Mouse (Mus musculus): ENCODE data around the gene G530012D18Rik. TPM values are rescaled to one million over a fixed set of nuclear protein-coding genes. Genes with fewer than 3 reads are reported as not detected.

The G530012D18Rik gene
- not detected for polyA plus RNA-seq (2017; shearing (Covaris generic))

DNA sequence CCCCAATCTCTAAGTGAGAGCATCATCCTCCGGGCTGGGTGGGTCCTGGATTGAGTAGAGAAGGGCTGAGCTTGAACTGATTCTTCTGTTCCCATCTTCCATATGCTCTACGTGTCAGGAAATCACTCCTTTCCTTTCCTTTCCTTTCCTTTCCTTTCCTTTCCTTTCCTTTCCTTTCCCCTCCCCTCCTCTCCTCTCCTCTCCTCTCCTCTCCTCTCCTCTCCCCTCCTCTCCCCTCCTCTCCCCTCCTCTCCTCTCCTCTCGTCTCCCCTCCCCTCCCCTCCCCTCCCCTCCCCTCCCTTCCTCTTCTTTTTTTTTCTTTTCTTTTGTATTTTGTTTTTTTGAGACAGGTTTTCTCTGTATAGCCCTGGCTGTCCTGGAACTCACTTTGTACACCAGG is at the start of gene G530012D18Rik:
G530012D18Rik (plus strand) TSS at position 301 of the 400 bp plus-strand sequence.

DNA sequence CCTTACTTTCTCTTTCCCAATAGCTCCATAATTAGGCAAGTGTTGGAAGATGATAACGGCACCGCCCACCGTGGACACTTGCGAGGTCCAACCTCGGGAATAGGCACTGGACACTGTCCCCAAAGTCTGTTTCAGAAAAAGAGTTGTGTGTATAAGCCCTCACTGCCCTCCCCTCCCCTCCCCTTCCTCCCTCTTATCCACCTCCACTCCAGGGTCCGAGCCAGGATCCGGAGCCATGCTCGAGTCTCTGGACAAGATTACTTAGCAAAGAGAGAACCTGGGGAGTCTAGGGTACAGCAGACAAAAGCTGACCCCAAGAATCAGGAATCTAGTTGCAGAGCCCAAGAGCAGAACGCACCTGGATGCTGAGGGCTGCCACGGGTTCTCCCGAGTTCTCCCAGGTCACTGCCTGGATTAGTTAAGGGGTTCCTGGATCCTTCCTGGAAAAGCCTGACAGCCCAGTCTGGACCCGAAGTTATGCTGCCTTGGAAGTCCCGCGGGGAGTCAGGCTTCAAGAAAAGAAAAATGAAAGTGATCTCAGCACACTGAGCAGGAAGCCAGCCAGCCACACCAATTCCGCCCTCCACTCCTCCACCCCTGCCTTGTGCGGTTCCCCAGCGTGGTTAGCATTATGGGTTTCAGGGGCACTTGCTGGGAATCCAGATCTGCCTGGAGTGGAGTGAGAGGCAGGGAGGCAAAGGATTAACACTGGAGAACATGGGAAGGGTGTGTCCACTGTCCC is 23.0 kb downstream of the G530012D18Rik start, which contains the start of gene Sp110:
Sp110 (minus strand) TSS at position 547 of the 742 bp plus-strand sequence.

DNA sequence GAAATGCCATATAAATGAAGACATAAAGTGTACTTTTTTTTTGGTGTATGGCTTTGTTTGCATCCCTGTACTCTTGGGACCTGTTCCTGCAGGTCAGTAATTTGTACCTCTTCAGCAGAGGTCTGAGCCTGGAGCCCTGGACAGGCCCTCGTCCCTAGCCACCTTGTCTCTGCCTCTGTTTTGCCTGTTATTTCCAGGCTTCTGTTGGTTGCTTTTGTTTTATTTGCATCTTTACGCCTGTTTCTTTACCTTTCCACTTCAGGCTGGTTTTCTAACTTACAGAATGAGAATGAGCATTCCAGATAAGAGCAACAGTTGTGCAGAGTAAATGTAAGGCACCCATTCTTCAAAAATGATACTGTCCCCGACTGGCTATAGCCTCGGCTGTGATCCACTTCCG is 24.6 kb downstream of the G530012D18Rik start, which contains the start of gene Sp140:
Sp140 (plus strand) TSS at position 301 of the 400 bp plus-strand sequence.

Other genes starting within 250 kb of the G530012D18Rik start
- 311 TPM for gene Sp110, start 23.1 kb downstream of the G530012D18Rik start, polyA plus RNA-seq (2017; shearing (Covaris generic))
- gene Sp140, start 24.7 kb downstream of the G530012D18Rik start, polyA plus RNA-seq (2017; shearing (Covaris generic)): 47.9 TPM
- 997 TPM for gene Sp100, start 74.3 kb downstream of the G530012D18Rik start, polyA plus RNA-seq (2017; shearing (Covaris generic))
- gene A630001G21Rik, start 203.0 kb downstream of the G530012D18Rik start, polyA plus RNA-seq (2017; shearing (Covaris generic)): 39.2 TPM
- 22.3 TPM for gene Cab39, start 217.8 kb downstream of the G530012D18Rik start, polyA plus RNA-seq (2017; shearing (Covaris generic))